Mouse (Mus musculus) bone marrow, adult 2 months (tissue): ENCODE measurements around the gene Rpl18a. TPM values are rescaled to one million over a fixed set of nuclear protein-coding genes. Genes with fewer than 3 reads are reported as not detected.

Source experiments
- H3K27ac ChIP-seq: fragments of 200-500 bp; 2 replicates; pipeline ENCODE4 v1.5.1; 2012; ENCODE audit warnings: low read depth, mild to moderate bottlenecking, control low read depth, inconsistent platforms, low read length; ENCODE audit not compliant: control insufficient read depth, poor library complexity, insufficient read depth
- H3K4me1 ChIP-seq: fragments of 200-500 bp; 2 replicates; pipeline ENCODE4 v1.6.1; 2011; ENCODE audit warnings: low read length; ENCODE audit not compliant: control insufficient read depth, insufficient read depth
- H3K4me3 ChIP-seq: fragments of 200-500 bp; replicated peaks from 2 replicates; pipeline ENCODE3; 2011; ENCODE audit warnings: mild to moderate bottlenecking, low read depth, low read length, control low read depth; ENCODE audit not compliant: control insufficient read depth
- CTCF ChIP-seq: fragments of 200-500 bp; IDR thresholded peaks from 2 replicates; pipeline ENCODE4 v1.5.1; 2011; ENCODE audit warnings: low read length, control low read depth; ENCODE audit not compliant: control insufficient read depth, insufficient read depth
- POLR2A ChIP-seq: fragments of 200-500 bp; IDR thresholded peaks from 2 replicates; pipeline ENCODE4 v1.6.1; 2011; ENCODE audit warnings: low read depth, mild to moderate bottlenecking, control low read depth, low read length, borderline replicate concordance; ENCODE audit not compliant: control insufficient read depth
- whole genome bisulfite sequencing: fragments of 180-500 bp; shearing (Covaris S2); methylation state at CpG from one replicate; pipeline ENCODE4 v1.1.7; 2018; 5-methylcytosine and 5-hydroxymethylcytosine counted together
- polyA plus RNA-seq: library from polyadenylated mRNA; stranded (reverse); fragments of >200 nt; gene quantifications from 2 replicates; pipeline ENCODE4 v1.2.4, GENCODE M21; 2011; ENCODE audit warnings: low replicate concordance; ENCODE audit not compliant: missing spikeins, insufficient read depth, insufficient read length

The Rpl18a gene
- polyA plus RNA-seq, 1 experiment: 1,544 TPM

DNA sequence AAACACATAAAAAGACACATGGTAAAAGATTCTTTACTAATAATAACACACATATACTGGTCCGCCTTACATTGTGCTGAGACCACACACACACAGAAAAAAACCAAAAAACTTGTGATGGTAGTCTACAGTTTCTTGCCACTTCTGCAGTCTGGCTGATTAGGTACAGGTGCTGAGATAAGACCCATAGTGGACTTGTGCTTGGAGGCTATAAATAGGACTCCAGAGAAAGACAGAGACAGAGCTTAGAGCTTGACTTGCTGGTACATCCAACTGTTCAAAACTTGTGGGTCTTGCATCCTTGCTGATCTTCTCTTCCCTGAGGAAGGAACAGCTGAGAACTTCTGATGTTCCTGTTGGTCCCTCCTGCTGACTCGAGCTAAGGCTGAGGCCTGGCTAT lies 10.3 kb upstream of the Rpl18a start:
- peaks cover 5% of the 10 kb centered on the region; the same call in 1 of the 2 replicates for H3K4me1 ChIP-seq
- H3K4me3 ChIP-seq: no peak overlapping the region
- H3K27ac ChIP-seq: no peak overlapping the region
- WGBS: 70% methylated on average over 2 of the region's 2 CpGs
- no peak for TF ChIP-seq CTCF
- TF ChIP-seq POLR2A: no peak

DNA sequence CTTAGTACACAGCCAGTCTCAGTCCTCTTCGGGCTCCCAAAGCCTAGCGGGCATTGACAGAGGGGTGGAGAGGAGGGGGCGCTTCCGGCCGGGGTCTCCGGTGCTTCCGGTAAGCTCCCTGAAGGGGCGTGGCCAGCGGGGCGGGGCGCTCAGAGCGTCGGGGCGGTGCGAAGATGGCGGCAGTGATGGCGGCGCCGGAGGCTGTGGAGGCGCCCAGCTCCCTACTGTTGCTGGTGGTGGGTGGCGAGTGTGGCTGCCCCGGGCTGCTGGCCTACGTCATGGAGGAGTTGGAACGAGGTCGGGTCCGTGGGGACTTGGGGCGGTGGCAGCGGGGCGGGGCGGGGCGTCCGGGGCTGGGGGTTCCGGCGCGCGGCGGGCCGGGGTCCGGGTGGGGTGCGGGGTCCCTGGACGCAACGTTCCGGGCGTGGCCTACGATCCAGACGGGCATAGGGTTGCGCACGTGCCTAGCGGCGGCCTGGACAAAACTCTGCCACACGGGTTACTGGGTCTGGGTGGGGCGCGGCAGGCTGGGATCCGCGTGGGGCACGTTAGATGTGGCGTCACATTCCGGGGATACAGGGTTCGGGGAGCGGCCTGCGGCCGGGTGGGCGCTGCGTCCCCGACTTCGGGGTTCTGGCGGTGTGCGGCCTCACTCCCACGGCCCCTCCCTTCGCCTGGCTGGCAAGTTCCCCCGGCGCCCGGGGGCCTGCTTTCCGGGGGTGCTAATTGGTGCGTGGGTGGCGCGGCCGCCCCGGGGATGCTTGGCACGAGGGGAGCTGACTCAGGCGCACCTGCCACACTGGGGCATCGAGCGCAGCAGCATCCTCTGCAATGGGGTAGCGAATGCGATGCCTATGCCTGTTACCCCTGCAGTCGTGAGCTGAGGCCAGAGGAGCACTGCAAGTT lies 8.9 kb upstream of the Rpl18a start, which contains the start of gene Map1s:
TSS of gene Map1s (plus strand) at position 102 of the 906 bp plus-strand sequence.
- Histone ChIP-seq H3K4me1 (peaks cover 5% of the 10 kb centered on the region; the same call in 1 of the 2 replicates), H3K27ac (peak within 1 kb of the TSS; percentile 81), H3K4me3 (peak within 1 kb of the TSS; percentile 89)
- WGBS: under 1% methylated on average over 81 of the region's 86 CpGs
- peak; percentile 62; the same call in 1 of the 2 replicates for TF ChIP-seq POLR2A
- no peak for TF ChIP-seq CTCF

DNA sequence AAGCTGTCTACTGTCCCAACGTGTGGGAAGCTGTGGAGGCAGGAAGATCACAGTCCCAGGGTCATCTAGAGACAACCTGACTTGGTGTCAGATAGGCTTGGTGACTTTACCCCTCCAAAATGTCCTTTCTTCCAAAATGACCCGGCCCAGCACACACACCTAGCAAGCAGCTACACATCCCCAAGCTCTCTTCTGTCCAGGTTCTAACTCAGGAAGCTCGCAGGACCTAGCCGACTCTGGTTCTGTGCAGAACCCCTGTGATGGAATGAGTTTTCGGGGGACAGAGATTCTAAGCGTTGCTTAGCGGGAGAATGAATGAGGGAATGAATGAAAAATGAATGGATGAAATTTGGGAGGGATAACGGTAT lies 8.2 kb upstream of the Rpl18a start:
- Histone ChIP-seq H3K4me3 (peak overlapping the region; percentile 89), H3K27ac (peak overlapping the region; percentile 81), H3K4me1 (peaks cover 5% of the 10 kb centered on the region; the same call in 1 of the 2 replicates)
- WGBS: 3% methylated on average over 8 of the region's 8 CpGs
- TF ChIP-seq CTCF (no peak), POLR2A (no peak)

DNA sequence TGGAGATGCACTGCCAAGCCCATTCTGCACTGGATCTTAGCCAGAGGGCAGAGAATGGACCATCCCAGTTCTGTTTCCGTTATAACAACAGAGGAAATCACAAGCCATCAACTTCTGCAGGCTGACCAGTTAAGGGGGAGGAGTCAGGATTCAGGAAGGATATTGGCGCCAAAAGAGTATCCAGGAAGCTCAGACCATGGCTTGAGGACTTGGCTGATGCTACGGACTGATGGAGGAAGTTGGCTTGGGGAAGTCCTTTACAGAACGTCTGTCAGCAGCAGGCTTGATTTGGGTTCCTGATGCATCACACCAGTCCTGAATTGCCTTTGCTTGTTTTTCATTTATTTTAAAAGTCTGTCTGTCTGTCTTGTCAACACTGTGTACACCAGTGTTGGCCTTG lies 7.3 kb upstream of the Rpl18a start:
- no peak for TF ChIP-seq POLR2A
- TF ChIP-seq CTCF: no peak
- Histone ChIP-seq H3K4me3 (no peak overlapping the region), H3K4me1 (peaks cover 5% of the 10 kb centered on the region; the same call in 1 of the 2 replicates), H3K27ac (no peak overlapping the region)
- 8% methylated on average over 4 of the region's 4 CpGs for WGBS

DNA sequence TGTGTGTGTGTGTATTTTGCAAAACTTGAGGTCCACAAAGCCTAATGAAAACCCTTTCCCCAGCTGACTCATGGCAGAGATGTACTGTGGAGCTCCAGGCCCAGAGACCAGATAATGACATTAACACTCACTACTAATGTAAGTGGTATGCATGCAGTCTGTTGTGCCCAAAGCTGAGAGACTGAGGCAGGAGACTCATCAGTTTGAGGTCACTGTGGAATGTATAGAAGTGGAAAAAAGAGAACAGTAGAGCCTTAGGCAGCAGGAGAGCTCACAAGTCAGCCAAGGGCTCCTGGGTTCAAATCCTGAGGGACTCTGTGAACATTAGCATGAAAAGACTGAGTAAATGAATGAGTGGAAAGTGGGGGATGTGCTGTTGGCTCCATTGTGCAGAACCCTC lies 6.4 kb upstream of the Rpl18a start:
- Histone ChIP-seq H3K27ac (no peak overlapping the region), H3K4me1 (peaks cover 5% of the 10 kb centered on the region; the same call in 1 of the 2 replicates), H3K4me3 (no peak overlapping the region)
- no peak for TF ChIP-seq POLR2A
- TF ChIP-seq CTCF: no peak

DNA sequence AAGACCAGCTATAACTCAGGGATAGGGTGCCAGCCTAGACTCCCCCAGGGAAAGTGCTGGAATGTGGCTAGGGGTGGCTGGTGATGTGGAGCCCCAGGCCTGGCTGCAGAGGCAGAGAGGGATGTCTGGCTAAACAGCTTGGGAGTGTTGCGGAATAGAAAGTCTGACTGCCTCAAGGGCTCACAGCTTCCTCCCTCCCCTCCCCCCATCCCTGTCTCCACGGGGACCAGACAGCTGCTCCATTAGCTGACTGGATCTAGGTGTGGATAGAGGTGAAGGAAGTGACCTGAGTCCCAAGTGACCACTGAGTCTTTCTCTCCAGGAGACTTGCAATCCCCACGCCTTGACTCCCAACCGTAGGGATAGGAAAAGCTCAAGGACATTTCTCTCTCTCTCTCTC lies 5.9 kb upstream of the Rpl18a start:
- 53% methylated on average over 4 of the region's 4 CpGs for WGBS
- H3K27ac ChIP-seq: no peak overlapping the region
- no peak for TF ChIP-seq POLR2A
- TF ChIP-seq CTCF: no peak

DNA sequence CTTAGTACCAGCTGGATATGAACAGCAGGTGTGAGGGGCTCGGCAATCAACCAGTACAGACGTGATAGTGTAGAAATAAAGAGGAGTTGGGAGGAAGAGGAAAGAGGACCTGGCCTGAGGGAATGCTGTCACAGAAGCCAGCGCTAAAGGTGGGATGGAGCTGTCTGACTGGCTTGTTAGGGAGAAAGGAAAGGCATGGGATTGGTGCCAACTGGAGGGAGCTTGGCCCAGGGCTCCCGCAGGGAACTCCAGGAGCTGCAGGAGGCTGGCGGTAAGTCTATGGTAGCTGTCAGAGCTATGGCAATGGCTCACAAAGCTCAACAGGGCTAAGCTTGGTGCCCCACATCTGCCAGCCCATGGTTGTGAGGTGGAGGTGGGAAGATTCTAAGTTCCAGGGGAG lies 5.0 kb upstream of the Rpl18a start:
- 80% methylated on average over 5 of the region's 5 CpGs for WGBS
- TF ChIP-seq POLR2A (no peak), CTCF (no peak)
- Histone ChIP-seq H3K4me3 (no peak overlapping the region), H3K4me1 (peaks cover 7% of the 10 kb centered on the region; the same call in 1 of the 2 replicates), H3K27ac (no peak overlapping the region)

More for the DNA sequence above, 5.9 kb upstream of the Rpl18a start:
- H3K4me1 ChIP-seq: peaks cover 7% of the 10 kb centered on the region; the same call in 1 of the 2 replicates
- no peak overlapping the region for H3K4me3 ChIP-seq

DNA sequence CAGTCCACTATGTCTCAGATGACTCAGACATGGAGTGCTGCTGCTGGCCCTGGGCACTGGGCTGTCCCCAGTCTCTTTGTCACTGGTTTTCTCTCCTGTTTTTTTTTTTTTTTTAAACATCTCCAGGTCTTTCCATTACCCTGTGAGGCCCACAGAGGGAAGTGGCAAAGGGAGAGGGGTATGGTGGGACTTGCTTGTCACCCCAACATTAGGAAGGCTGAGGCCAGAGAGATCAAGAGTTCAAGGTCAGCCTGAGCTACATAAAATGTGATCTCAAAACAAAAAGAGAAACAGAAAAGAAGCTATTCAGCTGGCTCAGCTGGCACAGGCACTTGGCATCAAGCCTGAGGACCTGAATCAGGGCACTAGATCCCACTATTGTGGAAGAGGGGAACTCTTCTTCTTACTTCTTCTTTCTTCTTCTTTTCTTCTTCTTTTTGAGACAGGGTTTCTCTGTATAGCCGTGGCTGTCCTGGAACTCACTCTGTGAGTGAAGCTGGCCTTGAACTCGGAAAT lies 3.7 kb upstream of the Rpl18a start:
- Histone ChIP-seq H3K4me3 (no peak overlapping the region), H3K27ac (no peak overlapping the region), H3K4me1 (peaks cover 9% of the 10 kb centered on the region; the same call in 1 of the 2 replicates)
- no peak for TF ChIP-seq CTCF
- no peak for TF ChIP-seq POLR2A
- 43% methylated on average over 2 of the region's 2 CpGs for WGBS

DNA sequence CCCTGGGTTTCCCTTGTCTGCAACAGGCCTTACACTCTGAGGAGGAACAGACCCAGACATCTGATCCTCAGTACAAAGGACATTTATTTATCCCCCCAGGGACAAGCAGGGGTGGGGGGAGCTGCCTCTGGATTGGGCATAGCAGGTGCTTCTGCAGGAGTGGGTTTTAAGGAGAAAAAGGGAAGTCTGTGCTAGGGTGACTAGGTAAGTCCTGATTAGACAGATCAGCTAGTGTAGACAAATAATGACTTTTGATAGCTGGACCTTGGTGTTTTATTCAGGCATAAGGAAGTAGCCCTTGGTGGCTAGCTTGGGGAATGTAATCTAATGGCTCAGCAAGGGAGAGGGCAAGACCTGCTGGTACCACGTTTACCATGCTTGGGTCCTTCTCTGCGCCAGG lies 2.0 kb upstream of the Rpl18a start:
- Histone ChIP-seq H3K4me1 (peaks cover 6% of the 10 kb centered on the region; the same call in 1 of the 2 replicates), H3K4me3 (no peak overlapping the region), H3K27ac (no peak overlapping the region)
- no peak for TF ChIP-seq POLR2A
- TF ChIP-seq CTCF: no peak
- 74% methylated on average over 2 of the region's 2 CpGs for WGBS
